Mouse (Mus musculus) right cerebral cortex, postnatal 36 days (tissue): ENCODE measurements around the gene Tm2d3.
A peak's percentile ranks its signal among the peaks of the same experiment; 100 is the strongest.

ENCODE experiments used
- DNase-seq, 2 experiments: peaks; one replicate each; pipeline ENCODE4 v3.0.0; 2022; ENCODE audit warnings: low spot score in 2 of 2, mixed read lengths in 1 of 2

The Tm2d3 gene

GRCm38 (mm10) chr7:65704818-65705242 lies 13.9 kb downstream of the Tm2d3 start:
- peak; percentile 69 to 77 for DNase-seq

- DNase-seq: no peak
Observed at GRCm38 (mm10) chr7:65708506-65708905, 17.5 kb downstream of the Tm2d3 start.

- no peak for DNase-seq
Observed at GRCm38 (mm10) chr7:65710301-65710700, 19.3 kb downstream of the Tm2d3 start.

- no peak for DNase-seq
Observed at GRCm38 (mm10) chr7:65713782-65714181, 22.8 kb downstream of the Tm2d3 start.

GRCm38 (mm10) chr7:65714304-65714703 lies 23.3 kb downstream of the Tm2d3 start:
- no peak for DNase-seq

- DNase-seq: no peak
Observed at GRCm38 (mm10) chr7:65734024-65734423, 43.1 kb downstream of the Tm2d3 start.

- DNase-seq: no peak
Observed at GRCm38 (mm10) chr7:65735261-65735660, 44.3 kb downstream of the Tm2d3 start.

GRCm38 (mm10) chr7:65737286-65738040 lies 46.5 kb downstream of the Tm2d3 start:
- no peak for DNase-seq

GRCm38 (mm10) chr7:65742857-65743256 lies 51.9 kb downstream of the Tm2d3 start:
- DNase-seq: no peak

GRCm38 (mm10) chr7:65747990-65748955 lies 57.3 kb downstream of the Tm2d3 start:
- no peak for DNase-seq
